Mouse (Mus musculus): ENCODE data around the gene Casq1.

Gene Casq1

GRCm38 (mm10) chr1:172206141-172206917 lies 13.3 kb downstream of the Casq1 start, which contains the start of gene Pea15a:
Gene Pea15a, minus strand, starts transcription at chr1:172206804.
- DNase-seq (ENCODE audit: low spot score in 2 of 2), result peak; percentile 32 to 33

GRCm38 (mm10) chr1:172205741-172206087 lies 14.0 kb downstream of the Casq1 start:
- DNase-seq (ENCODE audit: low spot score in 2 of 2), result no peak

GRCm38 (mm10) chr1:172204814-172205740 lies 14.6 kb downstream of the Casq1 start:
- no peak for DNase-seq (ENCODE audit: low spot score in 2 of 2)

- no peak for DNase-seq (ENCODE audit: low spot score in 2 of 2)
Observed at GRCm38 (mm10) chr1:172204033-172204813, 15.4 kb downstream of the Casq1 start.

- no peak for DNase-seq (ENCODE audit: low spot score in 2 of 2)
Observed at GRCm38 (mm10) chr1:172203566-172203965, 16.1 kb downstream of the Casq1 start.

GRCm38 (mm10) chr1:172202894-172203522 lies 16.7 kb downstream of the Casq1 start:
- DNase-seq (ENCODE audit: low spot score in 2 of 2), result no peak

- no peak for DNase-seq (ENCODE audit: low spot score in 2 of 2)
Observed at GRCm38 (mm10) chr1:172201967-172202880, 17.4 kb downstream of the Casq1 start.

GRCm38 (mm10) chr1:172200871-172201447 lies 18.7 kb downstream of the Casq1 start:
- DNase-seq (ENCODE audit: low spot score in 2 of 2), result no peak

GRCm38 (mm10) chr1:172200161-172200560 lies 19.5 kb downstream of the Casq1 start:
- no peak for DNase-seq (ENCODE audit: low spot score in 2 of 2)

- DNase-seq (ENCODE audit: low spot score in 2 of 2), result no peak
Observed at GRCm38 (mm10) chr1:172198996-172199395, 20.7 kb downstream of the Casq1 start.

GRCm38 (mm10) chr1:172198316-172198715 lies 21.4 kb downstream of the Casq1 start:
- DNase-seq (ENCODE audit: low spot score in 2 of 2), result no peak

- no peak for DNase-seq (ENCODE audit: low spot score in 2 of 2)
Observed at GRCm38 (mm10) chr1:172197851-172198250, 21.8 kb downstream of the Casq1 start.

- DNase-seq (ENCODE audit: low spot score in 2 of 2), result no peak
Observed at GRCm38 (mm10) chr1:172197146-172197545, 22.5 kb downstream of the Casq1 start.

- no peak for DNase-seq (ENCODE audit: low spot score in 2 of 2)
Observed at GRCm38 (mm10) chr1:172194435-172194834, 25.2 kb downstream of the Casq1 start.

GRCm38 (mm10) chr1:172192217-172192616 lies 27.5 kb downstream of the Casq1 start:
- no peak for DNase-seq (ENCODE audit: low spot score in 2 of 2)

GRCm38 (mm10) chr1:172191578-172191977 lies 28.1 kb downstream of the Casq1 start:
- no peak for DNase-seq (ENCODE audit: low spot score in 2 of 2)

GRCm38 (mm10) chr1:172188891-172189290 lies 30.8 kb downstream of the Casq1 start:
- no peak for DNase-seq (ENCODE audit: low spot score in 2 of 2)

- no peak for DNase-seq (ENCODE audit: low spot score in 2 of 2)
Observed at GRCm38 (mm10) chr1:172186401-172187289, 33.0 kb downstream of the Casq1 start.

GRCm38 (mm10) chr1:172183915-172184314 lies 35.8 kb downstream of the Casq1 start:
- no peak for DNase-seq (ENCODE audit: low spot score in 2 of 2)

Measured in spleen, postnatal 14 days (tissue).